Mouse (Mus musculus): ENCODE data around the gene Miga1.
"Not testable (repeated sequence)": the region's sequence is repeated elsewhere in the genome, so short reads cannot be mapped to it uniquely, and the experiment has no call there.

Gene Miga1

GRCm38 (mm10) chr3:152321765-152322547 lies 18.3 kb downstream of the Miga1 start:
- no peak for DNase-seq (ENCODE audit: low read depth)

GRCm38 (mm10) chr3:152320972-152321645 lies 19.1 kb downstream of the Miga1 start:
- peak; percentile 56 for DNase-seq (ENCODE audit: low read depth)

- not testable (repeated sequence) for DNase-seq (ENCODE audit: low read depth)
These were observed 23.6 kb downstream of the Miga1 start for GRCm38 (mm10) chr3:152316447-152317173.

- peak; percentile 95 for DNase-seq (ENCODE audit: low read depth)
These were observed 24.6 kb downstream of the Miga1 start for GRCm38 (mm10) chr3:152315613-152316012.

- DNase-seq (ENCODE audit: low read depth) = not testable (repeated sequence)
These were observed 25.5 kb downstream of the Miga1 start for GRCm38 (mm10) chr3:152314666-152315065.

- peak; percentile 42 for DNase-seq (ENCODE audit: low read depth)
These were observed 31.0 kb downstream of the Miga1 start for GRCm38 (mm10) chr3:152309250-152309645.

GRCm38 (mm10) chr3:152308485-152309249 lies 31.5 kb downstream of the Miga1 start:
- DNase-seq (ENCODE audit: low read depth) = peak; percentile 88

GRCm38 (mm10) chr3:152305971-152306370 lies 34.2 kb downstream of the Miga1 start:
- DNase-seq (ENCODE audit: low read depth) = no peak

- DNase-seq (ENCODE audit: low read depth) = no peak
These were observed 35.1 kb downstream of the Miga1 start for GRCm38 (mm10) chr3:152305080-152305479.

- DNase-seq (ENCODE audit: low read depth) = no peak
These were observed 36.0 kb downstream of the Miga1 start for GRCm38 (mm10) chr3:152304093-152304815.

- no peak for DNase-seq (ENCODE audit: low read depth)
These were observed 37.2 kb downstream of the Miga1 start for GRCm38 (mm10) chr3:152302991-152303390.

GRCm38 (mm10) chr3:152300376-152301337 lies 39.5 kb downstream of the Miga1 start:
- no peak for DNase-seq (ENCODE audit: low read depth)

GRCm38 (mm10) chr3:152295896-152296295 lies 44.3 kb downstream of the Miga1 start:
- no peak for DNase-seq (ENCODE audit: low read depth)

GRCm38 (mm10) chr3:152294400-152294799 lies 45.8 kb downstream of the Miga1 start:
- no peak for DNase-seq (ENCODE audit: low read depth)

GRCm38 (mm10) chr3:152293530-152294181 lies 46.6 kb downstream of the Miga1 start:
- DNase-seq (ENCODE audit: low read depth) = no peak

GRCm38 (mm10) chr3:152291895-152292294 lies 48.3 kb downstream of the Miga1 start:
- DNase-seq (ENCODE audit: low read depth) = no peak

- peak; percentile 47 for DNase-seq (ENCODE audit: low read depth)
These were observed 49.9 kb downstream of the Miga1 start for GRCm38 (mm10) chr3:152290175-152290798.

GRCm38 (mm10) chr3:152288740-152289139 lies 51.5 kb downstream of the Miga1 start:
- DNase-seq (ENCODE audit: low read depth) = no peak

GRCm38 (mm10) chr3:152288276-152288675 lies 51.9 kb downstream of the Miga1 start:
- no peak for DNase-seq (ENCODE audit: low read depth)

Measured in NIH3T3 (cell line).